Mouse (Mus musculus) left cerebral cortex, adult 11 months (tissue): ENCODE data around the gene Rfx8.

Experiments used
- DNase-seq: peaks from one replicate; pipeline ENCODE4 v3.0.0; 2022; ENCODE audit warnings: low spot score

Rfx8 gene

GRCm38 (mm10) chr1:39734881-39735280 is 14.1 kb upstream of the Rfx8 start:
- no peak for DNase-seq

DNA sequence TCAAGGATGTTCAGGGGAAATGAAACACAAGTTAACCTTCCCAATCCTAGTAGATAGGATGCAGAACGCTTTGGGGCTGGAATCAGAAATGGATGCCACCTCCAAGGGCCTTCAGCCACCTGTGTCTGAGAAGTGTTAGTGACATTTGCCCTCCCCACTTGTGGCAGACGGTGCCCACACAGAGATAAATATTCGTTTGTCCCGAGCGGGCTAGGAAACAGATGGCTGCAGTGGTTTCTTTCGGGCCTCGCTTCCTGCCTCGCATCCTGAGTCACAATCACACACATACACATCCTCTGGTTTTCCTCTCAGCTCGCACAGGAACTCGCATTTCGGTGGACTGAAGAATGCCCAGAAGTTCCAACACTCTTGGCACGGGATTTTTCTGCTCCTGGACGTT is 13.5 kb upstream of the Rfx8 start:
- DNase-seq: no peak

- DNase-seq: no peak
These were observed 13.1 kb upstream of the Rfx8 start for GRCm38 (mm10) chr1:39733876-39734275.

- DNase-seq: no peak
These were observed 11.3 kb upstream of the Rfx8 start for GRCm38 (mm10) chr1:39732081-39732480.

DNA sequence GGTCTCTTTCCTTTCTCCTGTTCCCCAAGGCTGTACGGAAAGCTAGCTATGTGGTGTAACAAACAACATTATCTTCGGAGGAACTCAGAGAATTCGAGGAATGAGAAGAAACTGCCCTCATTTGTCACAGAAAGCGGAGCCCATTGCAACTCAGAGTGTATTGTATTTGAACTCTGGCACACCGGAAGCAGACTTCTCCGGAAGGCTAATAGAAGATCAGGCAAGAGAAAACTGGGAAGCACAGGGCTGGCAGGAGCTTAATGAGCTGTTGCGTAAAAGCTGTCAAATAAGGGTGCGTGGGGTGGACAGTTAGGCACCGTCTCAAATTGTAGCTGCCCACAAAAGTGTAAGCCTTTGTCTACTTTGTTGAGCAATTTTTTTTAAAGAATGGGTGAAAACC is 10.7 kb upstream of the Rfx8 start:
- DNase-seq: no peak

GRCm38 (mm10) chr1:39730868-39731267 is 10.1 kb upstream of the Rfx8 start:
- DNase-seq: no peak

- no peak for DNase-seq
These were observed 9.1 kb upstream of the Rfx8 start for GRCm38 (mm10) chr1:39729919-39730318.

- DNase-seq: no peak
These were observed 542 bp upstream of the Rfx8 start for GRCm38 (mm10) chr1:39721351-39721726.

DNA sequence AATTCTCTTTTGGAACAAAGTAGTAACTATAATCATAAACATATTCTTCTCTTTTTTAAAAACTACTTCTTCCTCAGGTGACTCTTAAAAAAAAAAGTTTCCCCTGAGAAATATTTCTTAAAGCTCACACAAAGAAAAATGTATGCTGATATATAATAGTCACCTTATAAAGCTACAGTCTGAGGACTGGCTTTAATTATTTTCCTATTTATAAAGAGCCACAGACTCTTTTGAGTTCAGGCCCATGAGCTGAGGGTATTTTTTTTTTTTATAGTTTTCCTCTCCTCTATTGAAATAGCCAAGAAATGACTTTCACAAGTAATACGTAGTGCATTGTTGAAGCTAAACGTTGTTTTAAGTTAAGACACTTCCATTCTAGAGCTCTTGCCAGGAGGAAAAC is 611 bp downstream of the Rfx8 start:
- DNase-seq: no peak

DNA sequence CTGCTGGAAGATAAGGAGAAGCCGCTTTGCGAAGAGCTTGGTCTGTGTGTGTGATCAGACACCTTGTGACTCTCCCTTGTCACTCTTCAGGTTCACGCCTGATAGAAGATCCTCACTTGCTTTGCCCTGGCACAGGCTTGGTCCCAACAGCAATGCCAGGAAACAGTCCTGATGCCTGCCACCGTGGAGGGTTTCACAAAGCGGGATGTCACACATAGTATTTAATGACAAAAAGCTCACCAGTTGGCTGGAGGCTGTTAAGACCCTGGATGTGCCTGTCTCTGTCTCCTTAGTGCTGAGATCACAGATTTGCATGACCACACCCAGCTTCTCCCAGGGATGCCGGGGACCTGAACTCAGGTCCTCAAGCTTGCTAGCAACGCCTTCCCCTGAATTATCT is 5.2 kb downstream of the Rfx8 start:
- no peak for DNase-seq

- no peak for DNase-seq
These were observed 6.1 kb downstream of the Rfx8 start for GRCm38 (mm10) chr1:39714729-39715128.

GRCm38 (mm10) chr1:39713842-39714658 is 6.7 kb downstream of the Rfx8 start:
- no peak for DNase-seq

GRCm38 (mm10) chr1:39713300-39713699 is 7.5 kb downstream of the Rfx8 start:
- no peak for DNase-seq

- no peak for DNase-seq
These were observed 8.5 kb downstream of the Rfx8 start for GRCm38 (mm10) chr1:39712261-39712660.

- no peak for DNase-seq
These were observed 10.2 kb downstream of the Rfx8 start for GRCm38 (mm10) chr1:39710604-39711003.

DNA sequence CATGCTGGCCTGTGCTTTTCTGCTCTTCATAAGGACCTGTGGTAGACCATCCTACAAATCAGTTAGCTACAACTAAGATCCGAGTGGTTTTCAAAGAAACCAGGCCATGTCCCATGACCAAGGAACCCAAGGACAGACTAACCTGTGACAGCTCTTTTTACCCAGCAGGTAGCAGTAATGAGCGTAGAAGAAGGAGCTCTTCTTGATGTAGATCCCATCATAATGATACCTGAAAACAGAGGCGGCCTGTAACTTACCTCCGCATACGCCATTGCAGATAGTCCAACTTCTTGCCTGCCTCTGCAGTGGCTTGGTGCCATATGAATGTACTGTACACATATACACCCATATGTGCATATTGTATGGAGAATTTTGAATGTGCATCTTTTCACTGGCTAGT is 10.8 kb downstream of the Rfx8 start:
- no peak for DNase-seq

GRCm38 (mm10) chr1:39708778-39709177 is 12.0 kb downstream of the Rfx8 start:
- DNase-seq: no peak

DNA sequence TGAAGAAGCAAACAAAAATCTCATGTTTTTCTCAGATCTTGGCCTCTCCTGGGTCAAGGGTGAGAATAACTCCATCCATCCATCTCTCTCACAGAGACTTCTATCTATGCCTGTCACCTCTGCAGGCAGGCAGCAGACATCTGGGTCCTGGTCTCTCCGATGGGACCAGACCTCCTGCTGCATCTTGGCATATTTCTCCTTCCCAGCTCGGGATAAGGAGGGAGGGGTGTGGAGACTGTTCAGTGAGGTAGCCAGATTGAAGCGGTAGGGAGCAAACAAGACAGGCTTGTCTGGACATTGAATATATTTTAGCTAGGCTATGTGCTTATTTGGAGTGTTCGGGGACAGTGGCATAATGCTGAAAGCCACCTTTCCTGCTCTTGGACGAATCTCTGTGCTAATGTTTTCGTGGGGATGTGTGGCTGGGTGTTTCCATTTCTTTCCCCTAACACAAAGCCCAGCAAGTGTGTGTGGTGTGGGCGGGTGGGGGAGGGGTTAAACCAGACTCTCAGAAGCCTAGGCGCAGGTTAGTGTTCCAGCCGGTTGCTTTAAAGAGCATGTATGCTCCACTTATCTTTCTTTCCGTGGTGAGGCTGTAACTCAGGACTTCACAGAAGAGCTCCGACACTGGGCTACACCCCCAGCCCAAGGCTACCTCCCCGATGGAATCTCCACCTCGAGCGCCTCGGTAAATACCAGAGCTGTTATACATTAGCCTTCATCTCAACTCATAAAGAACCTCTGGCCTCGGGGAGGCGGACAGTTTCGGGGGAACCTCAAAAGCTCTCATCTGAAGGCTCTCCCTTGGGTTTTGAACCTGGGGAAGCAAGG is 18.4 kb downstream of the Rfx8 start:
- DNase-seq: no peak

- DNase-seq: no peak
These were observed 19.6 kb downstream of the Rfx8 start for GRCm38 (mm10) chr1:39701274-39701602.

DNA sequence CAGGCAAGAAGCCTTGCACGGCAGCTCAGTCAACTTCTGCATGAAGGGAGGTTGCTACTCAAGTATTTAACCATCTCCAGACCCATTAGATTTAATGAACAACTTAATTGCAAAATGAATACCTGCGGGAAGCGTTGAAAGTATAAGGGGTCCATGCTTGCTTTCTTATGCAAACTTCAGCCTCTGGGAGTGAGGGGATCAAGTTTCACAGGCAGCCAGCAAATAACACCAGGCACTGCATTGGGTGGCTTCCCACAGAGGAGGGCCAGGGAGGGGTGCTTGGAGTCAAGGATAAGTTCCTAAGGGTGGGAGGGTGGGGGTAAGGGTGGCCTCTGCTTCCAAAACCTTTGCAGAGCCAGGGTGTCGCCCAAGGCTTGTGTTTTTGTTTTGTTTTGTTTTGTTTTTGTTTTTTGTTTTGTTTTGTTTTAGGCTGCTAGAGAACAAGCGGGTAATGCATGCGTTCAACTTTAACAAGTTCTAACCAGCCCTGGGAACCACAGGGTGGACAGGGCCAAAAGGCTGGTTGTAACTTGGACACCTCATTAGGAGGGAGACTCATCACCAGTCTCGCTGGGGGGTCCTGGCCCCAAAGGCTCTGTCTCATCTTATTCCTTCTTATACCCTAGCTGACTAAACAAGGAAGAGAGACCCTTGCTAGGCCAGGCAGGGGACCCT is 20.1 kb downstream of the Rfx8 start:
- DNase-seq: no peak

- DNase-seq: no peak
These were observed 22.3 kb downstream of the Rfx8 start for GRCm38 (mm10) chr1:39698456-39698855.

DNA sequence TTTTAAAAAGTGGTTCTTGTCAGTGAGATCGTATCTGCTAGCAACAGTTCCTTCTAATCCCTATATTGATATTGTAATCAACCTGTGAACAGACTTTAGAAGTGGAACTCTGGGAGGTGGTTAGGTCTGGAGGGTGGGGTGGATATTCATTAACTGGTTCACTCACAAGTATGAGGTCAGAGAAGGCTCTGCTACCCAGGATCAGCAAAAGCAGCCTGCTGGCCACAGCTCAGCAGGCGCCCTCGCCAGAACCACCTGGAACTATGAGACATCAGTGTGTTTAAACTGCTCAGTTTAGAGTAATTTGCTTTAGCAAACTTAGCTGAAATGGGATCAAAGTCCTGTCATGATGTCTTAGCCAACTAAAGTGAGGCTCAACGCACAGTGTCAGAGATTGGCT is 25.6 kb downstream of the Rfx8 start:
- DNase-seq: no peak

- no peak for DNase-seq
These were observed 26.0 kb downstream of the Rfx8 start for GRCm38 (mm10) chr1:39694756-39695155.
